Mouse (Mus musculus): Measurements from ENCODE around the gene Psmf1. TPM values are rescaled to one million over a fixed set of nuclear protein-coding genes. Genes with fewer than 3 reads are reported as not detected.

Gene Psmf1
- polyA plus RNA-seq, 1 experiment from 2014 or later, result 44.3 TPM

DNA sequence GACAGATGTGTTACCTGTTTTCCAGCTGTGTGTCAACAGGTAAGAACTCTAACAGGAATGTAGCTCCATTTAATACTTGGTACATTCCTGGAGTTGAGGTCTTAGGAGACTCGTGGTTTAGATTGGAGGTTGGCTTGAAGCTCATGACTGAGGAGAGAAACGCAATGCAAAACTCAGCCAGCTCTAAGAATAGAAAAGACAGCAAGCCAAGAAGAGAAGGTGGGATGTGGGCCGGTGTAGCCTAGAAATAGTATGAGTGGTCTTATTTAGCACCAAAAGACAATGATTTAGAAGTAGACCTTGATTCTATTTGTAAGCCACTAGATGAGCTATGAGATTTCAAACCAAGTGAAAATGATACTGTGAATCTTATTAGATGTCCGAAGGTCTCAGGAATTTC lies 28.5 kb downstream of the Psmf1 start:
- WGBS, result 86% methylated on average over 4 of the region's 4 CpGs
- no peak overlapping the region for H3K27ac ChIP-seq (ENCODE audit: low read length)
- H3K4me1 ChIP-seq (ENCODE audit: control insufficient read depth, insufficient read depth, low read length), result no peaks in the 10 kb centered on the region
- H3K27me3 ChIP-seq (ENCODE audit: control insufficient read depth, insufficient read depth, low read length), result no peaks in the 10 kb centered on the region
- H3K4me3 ChIP-seq (ENCODE audit: low read depth, low read length), result no peak overlapping the region
- H3K4me2 ChIP-seq (replicated peaks; ENCODE audit: low read depth, low read length), result no peak overlapping the region
- no peaks in the 10 kb centered on the region for H3K9me3 ChIP-seq (ENCODE audit: control insufficient read depth, low read depth, low read length)
- ATAC-seq (ENCODE audit: insufficient number of reproducible peaks, insufficient read depth, low FRiP score, low read depth), result no peak
- peaks cover 19% of the 10 kb centered on the region for H3K36me3 ChIP-seq (ENCODE audit: control insufficient read depth, insufficient read depth, low read length)
- H3K9ac ChIP-seq (replicated peaks; ENCODE audit: low read depth, low read length), result no peak overlapping the region

DNA sequence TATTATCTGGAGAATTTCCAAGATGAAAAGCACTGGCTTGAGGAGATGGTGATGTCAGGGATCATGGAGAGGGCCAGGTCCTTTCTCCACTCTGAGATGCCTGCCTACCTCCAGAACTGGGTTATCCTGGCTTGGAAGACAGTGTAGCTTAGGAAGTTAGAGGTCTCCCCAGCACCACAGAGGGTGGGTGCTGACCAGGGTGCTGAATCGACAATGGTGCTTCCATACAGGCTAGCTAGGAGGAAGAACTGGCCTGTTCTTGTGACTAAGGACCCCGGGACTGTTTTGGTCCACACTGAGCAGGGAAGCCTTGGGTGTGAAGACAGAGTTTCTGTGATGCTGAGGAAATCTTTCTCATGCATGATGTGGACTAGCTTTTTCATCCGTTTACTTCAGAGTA lies 31.3 kb downstream of the Psmf1 start:
- no peak overlapping the region for H3K4me3 ChIP-seq (ENCODE audit: low read depth, low read length)
- no peak overlapping the region for H3K4me2 ChIP-seq (replicated peaks; ENCODE audit: low read depth, low read length)
- H3K27me3 ChIP-seq (ENCODE audit: control insufficient read depth, insufficient read depth, low read length), result no peaks in the 10 kb centered on the region
- H3K36me3 ChIP-seq (ENCODE audit: control insufficient read depth, insufficient read depth, low read length), result peaks cover 4% of the 10 kb centered on the region
- ATAC-seq (ENCODE audit: insufficient number of reproducible peaks, insufficient read depth, low FRiP score, low read depth), result no peak
- no peaks in the 10 kb centered on the region for H3K4me1 ChIP-seq (ENCODE audit: control insufficient read depth, insufficient read depth, low read length)
- no peak overlapping the region for H3K27ac ChIP-seq (ENCODE audit: low read length)
- H3K9me3 ChIP-seq (ENCODE audit: control insufficient read depth, low read depth, low read length), result no peaks in the 10 kb centered on the region
- WGBS, result 31% methylated on average over 3 of the region's 3 CpGs
- H3K9ac ChIP-seq (replicated peaks; ENCODE audit: low read depth, low read length), result no peak overlapping the region

DNA sequence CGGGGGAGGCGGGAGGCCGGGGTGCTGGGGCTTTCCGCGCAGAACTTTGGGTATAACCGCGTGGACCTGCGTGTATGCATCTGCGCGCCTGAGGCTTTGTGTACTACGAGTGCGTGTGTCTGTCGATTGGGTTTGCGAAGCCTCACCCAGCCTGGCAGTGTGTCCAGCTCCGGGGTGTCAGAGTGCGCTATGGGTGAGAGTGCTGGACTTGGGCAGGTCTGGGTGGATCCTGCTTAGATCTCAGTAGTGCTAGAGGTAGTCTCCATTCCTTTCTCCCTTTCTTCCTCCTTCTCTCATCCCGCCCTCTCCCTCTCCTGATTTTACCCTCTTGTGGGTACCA lies 41.2 kb downstream of the Psmf1 start:
- H3K4me2 ChIP-seq (replicated peaks; ENCODE audit: low read depth, low read length), result peak overlapping the region; percentile 96
- 2% methylated on average over 15 of the region's 17 CpGs for WGBS
- H3K4me3 ChIP-seq (ENCODE audit: low read depth, low read length), result peak overlapping the region; percentile 53
- no peaks in the 10 kb centered on the region for H3K36me3 ChIP-seq (ENCODE audit: control insufficient read depth, insufficient read depth, low read length)
- no peak overlapping the region for H3K27ac ChIP-seq (ENCODE audit: low read length)
- H3K9me3 ChIP-seq (ENCODE audit: control insufficient read depth, low read depth, low read length), result no peaks in the 10 kb centered on the region
- 0 out of 2 replicates have a peak, but pooled peaks cover 10% of the 10 kb centered on the region for H3K27me3 ChIP-seq (ENCODE audit: control insufficient read depth, insufficient read depth, low read length)
- H3K4me1 ChIP-seq (ENCODE audit: control insufficient read depth, insufficient read depth, low read length), result 0 out of 2 replicates have a peak, but pooled peaks cover 4% of the 10 kb centered on the region
- ATAC-seq (ENCODE audit: insufficient number of reproducible peaks, insufficient read depth, low FRiP score, low read depth), result 0 out of 2 replicates have a peak, but pooled peaks have one; percentile 21
- peak overlapping the region; percentile 58 for H3K9ac ChIP-seq (replicated peaks; ENCODE audit: low read depth, low read length)

DNA sequence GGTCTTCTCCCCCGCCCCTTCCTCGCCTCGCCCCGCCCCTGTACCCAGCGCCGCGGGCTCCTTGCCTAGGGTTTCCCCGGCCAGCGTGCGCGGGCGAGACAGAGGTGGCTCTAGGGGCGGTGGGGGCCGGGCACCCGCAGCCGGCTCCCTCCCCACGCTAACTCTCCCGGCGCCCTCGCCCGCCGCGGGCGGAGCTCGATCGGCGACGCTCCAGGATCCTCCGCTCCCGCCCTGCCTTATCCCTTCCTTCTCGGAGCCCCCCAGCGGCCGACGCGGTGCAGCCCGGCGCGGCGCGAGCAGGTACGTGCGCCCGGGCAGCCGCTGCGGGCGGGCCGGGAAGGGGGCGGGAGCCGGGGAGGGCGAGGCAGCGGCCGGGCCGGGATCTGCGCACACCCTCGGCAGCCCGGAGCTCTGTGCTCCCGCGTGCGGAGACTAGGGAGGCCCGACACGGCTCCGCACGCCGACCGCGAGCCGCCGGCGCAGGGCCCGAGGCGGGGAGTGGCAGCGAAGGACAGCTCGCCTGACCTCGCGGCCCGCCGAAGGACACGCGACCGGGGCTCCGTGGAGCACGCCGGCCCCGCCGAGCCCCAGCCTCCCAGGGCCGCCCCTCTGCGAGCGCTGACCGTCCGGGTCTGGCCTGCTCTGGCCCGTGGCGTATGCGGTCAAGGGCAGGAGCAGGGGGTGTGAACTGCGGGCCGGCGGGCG lies 41.7 kb downstream of the Psmf1 start:
- Histone ChIP-seq H3K27me3 (ENCODE audit: control insufficient read depth, insufficient read depth, low read length) (0 out of 2 replicates have a peak, but pooled peaks cover 10% of the 10 kb centered on the region), H3K9ac (replicated peaks; ENCODE audit: low read depth, low read length) (peak overlapping the region; percentile 58)
- WGBS, result under 1% methylated on average over 85 of the region's 97 CpGs

DNA sequence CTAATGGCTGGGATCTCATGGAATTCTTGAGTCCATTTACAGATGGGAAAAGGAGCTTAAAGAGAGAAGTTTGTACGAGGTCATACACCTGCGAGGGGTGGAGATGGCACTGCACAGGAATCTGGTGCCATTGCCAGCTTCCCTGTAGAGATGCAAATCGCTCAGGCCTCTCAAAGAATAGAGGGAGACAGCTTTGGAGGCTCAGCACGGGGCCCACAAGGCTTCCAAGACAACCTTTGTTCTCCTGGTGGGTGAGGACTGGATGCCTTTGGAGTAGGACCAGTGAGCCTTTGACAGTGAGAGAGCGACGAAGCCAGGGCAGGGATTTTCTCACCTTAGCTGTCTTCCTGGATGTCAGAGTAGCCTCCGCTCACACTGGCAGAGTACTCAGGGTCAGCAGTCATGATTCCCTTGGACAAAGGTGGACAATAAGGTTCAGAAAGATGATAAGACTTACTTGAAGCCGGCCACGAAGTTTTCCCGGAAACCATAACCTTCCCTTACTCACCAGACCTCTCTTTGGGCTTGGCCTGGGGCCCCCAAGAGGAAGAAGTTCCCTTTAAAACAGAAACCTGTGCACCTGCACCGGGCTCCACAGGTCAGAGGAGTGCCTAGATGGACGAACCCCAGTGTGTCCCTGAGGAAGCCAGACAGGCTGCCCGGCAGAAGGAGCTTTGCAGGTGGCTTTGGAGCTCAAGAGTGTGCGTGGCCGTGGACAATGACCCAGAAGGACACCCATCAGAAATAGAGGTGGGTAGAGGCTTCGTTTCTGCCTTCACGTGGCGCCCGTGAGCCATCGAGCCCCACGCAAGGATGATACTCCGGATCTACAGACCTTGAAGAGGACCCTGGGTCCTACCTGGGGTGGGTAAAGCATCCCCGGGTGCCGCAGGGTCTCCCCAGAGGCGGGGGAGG lies 42.5 kb downstream of the Psmf1 start, which contains the start of gene Tmem74b:
Gene Tmem74b (plus strand): TSS at position 778 of the 915 bp plus-strand sequence.
- H3K27ac ChIP-seq (ENCODE audit: low read length), result no peak within 1 kb of the TSS
- no peaks in the 10 kb centered on the region for H3K9me3 ChIP-seq (ENCODE audit: control insufficient read depth, low read depth, low read length)
- H3K4me3 ChIP-seq (ENCODE audit: low read depth, low read length), result peak within 1 kb of the TSS; percentile 53
- H3K36me3 ChIP-seq (ENCODE audit: control insufficient read depth, insufficient read depth, low read length), result no peaks in the 10 kb centered on the region
- H3K27me3 ChIP-seq (ENCODE audit: control insufficient read depth, insufficient read depth, low read length), result 0 out of 2 replicates have a peak, but pooled peaks cover 10% of the 10 kb centered on the region
- H3K9ac ChIP-seq (replicated peaks; ENCODE audit: low read depth, low read length), result peak within 1 kb of the TSS; percentile 58
- ATAC-seq (ENCODE audit: insufficient number of reproducible peaks, insufficient read depth, low FRiP score, low read depth), result no peak
- H3K4me2 ChIP-seq (replicated peaks; ENCODE audit: low read depth, low read length), result peak within 1 kb of the TSS; percentile 96
- 0 out of 2 replicates have a peak, but pooled peaks cover 4% of the 10 kb centered on the region for H3K4me1 ChIP-seq (ENCODE audit: control insufficient read depth, insufficient read depth, low read length)
- 6% methylated on average over 23 of the region's 25 CpGs for WGBS

More for the DNA sequence above, 41.7 kb downstream of the Psmf1 start:
- peak; percentile 86 for ATAC-seq (ENCODE audit: insufficient number of reproducible peaks, insufficient read depth, low FRiP score, low read depth)
- Histone ChIP-seq H3K4me3 (ENCODE audit: low read depth, low read length) (peak overlapping the region; percentile 53), H3K9me3 (ENCODE audit: control insufficient read depth, low read depth, low read length) (no peaks in the 10 kb centered on the region), H3K36me3 (ENCODE audit: control insufficient read depth, insufficient read depth, low read length) (no peaks in the 10 kb centered on the region), H3K4me2 (replicated peaks; ENCODE audit: low read depth, low read length) (peak overlapping the region; percentile 96), H3K27ac (ENCODE audit: low read length) (no peak overlapping the region), H3K4me1 (ENCODE audit: control insufficient read depth, insufficient read depth, low read length) (0 out of 2 replicates have a peak, but pooled peaks cover 4% of the 10 kb centered on the region)

DNA sequence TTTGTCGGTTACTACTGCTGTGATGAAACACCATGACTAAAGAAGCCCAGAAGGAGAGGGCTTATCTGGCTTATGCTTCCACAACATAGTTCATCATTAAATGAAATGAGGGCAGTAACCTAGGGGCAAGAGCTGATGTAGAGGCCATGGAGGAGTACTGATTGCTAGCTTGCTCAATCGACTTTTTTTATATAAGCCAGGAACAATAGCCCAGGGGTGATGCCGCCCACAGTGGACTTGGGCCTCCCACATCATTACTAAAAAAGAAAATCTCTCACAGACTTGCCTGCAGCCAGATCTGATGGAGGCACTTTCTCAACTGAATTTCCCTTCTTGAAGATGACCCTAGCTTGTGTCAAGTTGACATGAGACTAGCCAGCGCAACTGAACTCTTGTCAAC lies 61.0 kb downstream of the Psmf1 start:
- Histone ChIP-seq H3K9ac (replicated peaks; ENCODE audit: low read depth, low read length) (no peak overlapping the region), H3K27me3 (ENCODE audit: control insufficient read depth, insufficient read depth, low read length) (no peaks in the 10 kb centered on the region), H3K4me3 (ENCODE audit: low read depth, low read length) (no peak overlapping the region), H3K4me2 (replicated peaks; ENCODE audit: low read depth, low read length) (no peak overlapping the region), H3K27ac (ENCODE audit: low read length) (no peak overlapping the region), H3K36me3 (ENCODE audit: control insufficient read depth, insufficient read depth, low read length) (no peaks in the 10 kb centered on the region), H3K4me1 (ENCODE audit: control insufficient read depth, insufficient read depth, low read length) (no peaks in the 10 kb centered on the region), H3K9me3 (ENCODE audit: control insufficient read depth, low read depth, low read length) (no peaks in the 10 kb centered on the region)
- WGBS, result 88% methylated on average over 4 of the region's 4 CpGs
- no peak for ATAC-seq (ENCODE audit: insufficient number of reproducible peaks, insufficient read depth, low FRiP score, low read depth)

DNA sequence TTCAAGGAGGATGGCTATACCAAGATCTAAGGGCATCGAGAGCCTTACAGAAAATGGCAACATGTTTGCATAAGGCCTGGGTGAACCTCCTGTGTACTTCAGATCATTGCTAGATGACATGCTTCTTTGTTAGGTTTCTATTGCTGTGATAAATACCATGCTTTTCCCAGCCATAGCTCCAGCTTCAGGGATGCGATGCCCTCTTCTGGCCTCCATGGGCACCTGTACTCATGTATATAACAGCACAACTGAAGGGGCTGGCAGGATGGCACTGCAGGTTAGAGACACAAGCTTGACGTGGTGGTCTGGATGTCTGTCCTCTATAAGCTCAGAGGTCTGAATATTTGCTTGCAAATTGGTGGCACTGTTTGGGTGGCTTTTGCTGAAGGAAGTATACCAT lies 61.6 kb downstream of the Psmf1 start:
- Histone ChIP-seq H3K27me3 (ENCODE audit: control insufficient read depth, insufficient read depth, low read length) (no peaks in the 10 kb centered on the region), H3K4me1 (ENCODE audit: control insufficient read depth, insufficient read depth, low read length) (no peaks in the 10 kb centered on the region), H3K4me2 (replicated peaks; ENCODE audit: low read depth, low read length) (no peak overlapping the region), H3K9me3 (ENCODE audit: control insufficient read depth, low read depth, low read length) (no peaks in the 10 kb centered on the region), H3K4me3 (ENCODE audit: low read depth, low read length) (no peak overlapping the region), H3K9ac (replicated peaks; ENCODE audit: low read depth, low read length) (no peak overlapping the region), H3K27ac (ENCODE audit: low read length) (no peak overlapping the region), H3K36me3 (ENCODE audit: control insufficient read depth, insufficient read depth, low read length) (no peaks in the 10 kb centered on the region)
- ATAC-seq (ENCODE audit: insufficient number of reproducible peaks, insufficient read depth, low FRiP score, low read depth), result no peak
- WGBS, result 55% methylated on average over 3 of the region's 3 CpGs

DNA sequence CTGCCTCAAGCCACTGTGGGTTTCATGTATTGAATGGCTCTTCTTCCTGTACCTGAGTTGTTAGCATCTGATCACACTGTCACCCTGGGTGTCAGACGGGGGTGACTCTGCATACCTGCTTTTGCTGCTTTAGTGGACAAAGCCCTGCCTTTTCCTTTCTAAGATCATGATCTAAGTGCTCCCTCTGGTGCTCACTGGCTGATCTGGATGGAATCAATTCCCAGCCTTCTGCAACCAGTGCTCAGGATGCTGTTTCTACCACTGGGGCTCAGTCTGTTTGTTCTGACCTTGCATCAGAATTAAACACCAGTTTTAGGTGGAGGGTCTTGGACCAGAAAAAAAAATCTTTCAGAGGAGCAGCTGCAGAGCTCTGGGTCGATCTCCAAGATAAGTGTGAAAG lies 67.8 kb downstream of the Psmf1 start:
- WGBS, result 56% methylated on average over 2 of the region's 2 CpGs
- Histone ChIP-seq H3K9me3 (ENCODE audit: control insufficient read depth, low read depth, low read length) (no peaks in the 10 kb centered on the region), H3K27ac (ENCODE audit: low read length) (no peak overlapping the region), H3K36me3 (ENCODE audit: control insufficient read depth, insufficient read depth, low read length) (no peaks in the 10 kb centered on the region), H3K4me3 (ENCODE audit: low read depth, low read length) (no peak overlapping the region), H3K9ac (replicated peaks; ENCODE audit: low read depth, low read length) (no peak overlapping the region), H3K4me2 (replicated peaks; ENCODE audit: low read depth, low read length) (no peak overlapping the region), H3K27me3 (ENCODE audit: control insufficient read depth, insufficient read depth, low read length) (no peaks in the 10 kb centered on the region), H3K4me1 (ENCODE audit: control insufficient read depth, insufficient read depth, low read length) (no peaks in the 10 kb centered on the region)
- ATAC-seq (ENCODE audit: insufficient number of reproducible peaks, insufficient read depth, low FRiP score, low read depth), result no peak
